Mouse (Mus musculus): ENCODE results near the gene Zc3h13.

Gene Zc3h13

DNA sequence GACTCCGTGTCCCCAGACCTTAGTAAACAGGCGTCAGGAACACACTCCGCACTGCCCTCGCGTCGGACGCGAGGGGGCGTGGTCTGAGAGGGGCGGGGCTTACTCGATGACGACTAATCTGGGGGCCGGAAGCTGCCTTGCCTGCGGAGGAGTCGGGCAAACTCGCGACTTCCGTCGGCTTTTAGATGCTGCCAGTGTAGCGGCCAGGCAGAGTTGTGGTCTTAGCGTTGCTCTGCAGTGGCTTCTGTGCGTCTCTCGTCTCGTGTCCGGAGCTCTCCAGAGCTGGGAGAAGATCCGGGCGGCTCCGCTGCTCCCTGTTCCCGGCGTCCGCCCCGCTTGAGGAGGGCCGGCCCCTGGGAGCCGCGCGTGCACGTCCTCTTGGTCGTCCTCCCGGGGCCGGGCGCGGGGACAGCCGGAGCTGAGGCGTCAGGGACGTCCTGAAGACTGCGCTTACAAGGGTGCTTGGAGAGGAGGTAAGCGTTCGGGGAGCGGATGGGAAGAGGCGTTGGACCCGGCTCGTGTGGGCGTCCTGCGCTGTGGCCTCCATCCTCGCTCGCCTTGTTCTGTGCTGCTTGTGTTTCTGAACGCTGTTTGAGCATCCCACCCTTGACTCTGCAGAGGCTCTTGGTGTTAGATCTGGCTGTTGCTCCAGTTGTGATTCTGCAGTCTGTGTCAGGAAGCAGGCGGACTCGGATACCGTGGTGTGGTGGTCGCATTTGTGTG, at the start of gene Zc3h13:
TSS of gene Zc3h13 (plus strand) at position 181 of the 723 bp plus-strand sequence.
- DNase-seq (ENCODE audit: low spot score in 2 of 2), result peak; percentile 92 to 94

DNA sequence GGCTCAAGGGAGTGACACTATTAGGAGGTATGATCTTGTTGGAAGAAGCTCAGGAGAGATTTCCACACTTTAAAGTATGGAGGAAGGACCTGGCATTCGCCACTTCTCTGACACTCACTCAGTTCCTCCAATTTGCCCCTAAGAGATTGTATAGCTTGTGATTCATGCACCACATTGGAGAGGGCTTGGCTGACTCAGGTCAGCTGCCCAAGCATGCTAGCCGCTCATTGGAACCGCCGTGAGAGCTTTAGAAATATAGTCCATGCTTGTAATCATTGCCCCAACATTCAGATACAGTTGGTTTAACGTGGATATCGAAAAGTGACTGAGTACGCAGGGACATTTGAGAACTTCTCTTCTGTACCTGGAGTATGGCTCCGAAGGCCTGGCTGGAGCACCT, 48.6 kb upstream of the Zc3h13 start:
- no peak for DNase-seq (ENCODE audit: low spot score in 2 of 2)

DNA sequence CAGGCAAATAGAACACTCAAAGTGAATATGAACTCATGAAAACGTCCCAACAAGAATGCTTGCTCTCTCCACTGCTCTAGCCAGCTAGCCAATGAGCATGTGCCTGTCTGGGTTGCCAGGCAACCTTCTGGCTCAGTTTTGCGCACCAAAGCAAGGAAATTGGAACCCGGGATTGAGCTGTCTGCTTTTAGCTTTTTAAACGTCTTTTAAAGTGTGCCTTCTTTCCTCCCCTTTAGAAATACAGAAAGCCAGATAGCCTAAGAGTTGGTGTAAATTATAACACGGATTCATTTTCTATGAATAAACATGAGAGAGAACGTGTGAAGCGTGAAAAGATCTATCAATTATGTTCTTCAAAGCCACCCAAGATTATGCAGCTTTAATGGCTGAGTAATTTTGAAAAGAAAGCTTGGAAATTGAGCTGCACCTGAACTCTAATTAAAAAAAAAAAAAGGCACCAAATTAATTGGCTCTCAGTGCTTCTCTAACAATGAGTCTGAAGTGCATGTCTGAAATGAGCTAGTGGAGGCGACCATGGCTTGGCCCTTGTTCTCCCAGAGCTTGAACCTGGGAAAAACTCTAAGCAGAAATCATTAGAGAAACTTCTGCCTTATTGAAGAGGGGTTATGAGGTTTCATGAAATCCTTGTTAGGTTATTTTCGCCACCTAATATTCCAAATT, 48.1 kb upstream of the Zc3h13 start:
- DNase-seq (ENCODE audit: low spot score in 2 of 2), result no peak

DNA sequence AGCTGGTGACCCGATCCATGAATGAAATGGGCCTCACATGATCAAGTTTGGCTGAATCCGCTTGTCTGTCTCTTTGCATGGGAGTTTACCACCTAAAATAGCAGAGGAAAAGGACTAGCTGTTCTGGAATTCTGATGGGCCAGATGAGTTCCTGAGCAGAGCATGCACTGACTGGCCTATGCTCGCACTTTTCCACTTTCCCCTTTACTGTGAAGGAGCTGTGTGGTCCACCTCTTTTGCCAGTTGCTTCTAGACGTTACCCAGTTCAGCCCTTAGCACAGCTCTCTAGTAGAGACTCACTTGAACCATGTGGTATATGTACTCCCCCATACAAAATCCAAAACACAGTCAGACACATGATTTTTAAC, 47.6 kb upstream of the Zc3h13 start:
- DNase-seq (ENCODE audit: low spot score in 2 of 2), result no peak

DNA sequence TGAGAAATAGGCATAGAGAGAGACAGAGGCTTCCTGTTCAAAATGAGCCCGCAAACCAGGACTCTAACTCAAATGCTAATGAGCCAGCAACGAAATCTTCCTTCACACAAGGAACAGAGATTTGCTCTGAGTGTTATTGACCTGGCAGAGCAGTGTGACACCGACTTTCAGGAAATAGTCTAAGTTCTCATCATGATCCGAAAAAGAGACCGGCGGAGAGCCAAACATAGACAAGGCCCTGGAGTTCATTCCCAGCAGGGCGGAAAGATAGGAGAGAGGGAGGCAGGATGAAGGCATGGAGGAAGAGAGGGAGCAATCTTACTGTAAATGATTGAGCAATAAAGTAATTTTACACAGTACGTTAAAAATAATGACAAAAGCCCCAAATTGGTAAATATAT, 47.1 kb upstream of the Zc3h13 start:
- no peak for DNase-seq (ENCODE audit: low spot score in 2 of 2)

DNA sequence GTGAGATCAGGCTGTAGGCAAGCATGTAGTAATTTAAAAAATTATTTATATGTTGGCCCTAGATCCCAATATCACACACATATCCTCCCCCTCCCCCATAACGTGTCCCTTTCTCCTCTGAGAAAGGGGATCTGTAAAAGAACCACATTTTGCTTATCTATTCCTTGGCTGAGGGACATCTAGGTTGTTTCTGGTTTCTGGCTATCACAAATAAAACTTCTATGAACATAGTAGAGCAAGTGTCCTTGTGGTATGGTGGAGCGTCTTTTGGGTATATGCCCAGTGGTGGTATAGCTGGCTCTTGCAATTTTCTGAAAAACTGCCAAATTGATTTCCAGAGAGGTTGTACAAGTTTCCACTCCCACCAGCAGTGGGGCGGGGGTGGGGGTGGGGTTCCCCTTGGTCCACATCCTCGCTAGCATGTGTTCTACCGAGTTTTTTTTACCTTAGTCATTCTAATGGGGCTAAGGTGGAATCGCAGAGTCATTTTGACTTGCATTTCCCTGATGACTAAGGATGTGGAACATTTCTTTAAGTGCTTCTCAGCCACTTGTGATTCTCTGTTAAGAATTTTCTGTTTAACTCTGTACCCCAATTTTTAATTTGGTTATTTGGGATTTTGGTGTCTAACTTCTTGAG, 46.0 kb upstream of the Zc3h13 start:
- no peak for DNase-seq (ENCODE audit: low spot score in 2 of 2)

DNA sequence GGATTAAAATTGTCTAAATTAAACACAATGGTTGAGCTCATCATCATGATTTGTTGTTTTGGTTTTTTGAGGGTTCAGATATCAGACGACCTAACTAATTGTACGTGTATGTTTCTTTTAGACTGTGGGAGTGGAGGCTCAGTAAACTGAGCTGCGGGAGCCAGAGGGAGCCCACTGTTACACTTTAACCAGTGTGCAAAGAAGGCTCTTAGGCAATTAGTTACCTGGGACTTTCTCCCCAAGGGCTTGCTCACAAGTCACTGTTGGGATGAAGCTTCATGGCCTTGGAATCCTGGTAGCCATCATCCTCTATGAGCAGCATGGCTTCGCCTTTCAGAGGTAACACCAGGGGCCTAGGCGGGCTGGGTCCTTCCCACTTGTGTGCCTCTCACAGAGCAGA, 42.1 kb upstream of the Zc3h13 start, which contains the start of gene Cpb2:
TSS of gene Cpb2 (plus strand) at position 201 of the 400 bp plus-strand sequence.
- DNase-seq (ENCODE audit: low spot score in 2 of 2), result no peak

DNA sequence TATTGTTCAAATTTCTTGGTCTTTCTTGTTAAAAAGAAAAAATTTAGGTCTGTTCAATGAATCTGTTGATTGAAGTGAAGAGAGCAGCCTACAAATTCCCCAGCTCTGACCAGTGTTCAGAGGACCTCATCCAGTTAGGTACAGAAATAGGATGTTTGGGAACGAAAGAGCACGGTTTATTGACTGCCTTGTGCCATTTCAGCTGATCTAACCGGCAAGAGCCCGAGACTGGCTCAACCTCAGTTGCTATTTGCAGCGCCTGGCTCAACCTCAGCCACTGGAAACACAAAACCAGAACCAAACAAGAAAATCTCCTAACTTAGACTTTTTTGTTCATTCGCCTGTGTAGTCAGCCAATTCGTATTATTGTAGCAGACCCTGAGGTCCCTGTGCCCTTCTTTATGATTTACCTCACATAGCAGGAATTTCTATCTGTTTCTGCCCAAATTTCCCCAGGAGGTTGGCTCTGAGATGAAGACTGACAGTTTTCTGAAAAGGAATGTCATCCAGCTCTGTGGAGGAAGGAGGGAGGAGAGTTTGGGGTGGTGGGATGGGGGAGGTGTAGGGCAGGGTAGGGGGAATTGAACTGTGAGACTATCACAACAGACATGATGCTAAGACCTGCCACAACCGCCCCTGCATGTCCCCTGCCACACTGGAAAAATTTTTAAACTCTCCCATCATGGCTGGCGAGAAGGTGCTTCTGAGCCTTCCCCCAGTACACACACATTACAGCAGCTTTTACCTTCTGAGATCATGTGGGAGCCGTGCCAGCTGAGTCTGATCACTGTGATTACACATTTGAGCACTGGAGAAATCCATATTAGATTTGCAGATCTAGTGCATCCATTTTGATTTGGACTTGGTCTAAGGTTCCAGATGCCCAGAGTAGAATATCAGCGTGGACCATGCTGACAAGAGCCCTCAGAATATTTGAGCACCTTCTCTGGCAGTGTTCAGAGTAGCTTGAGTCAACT, 37.9 kb upstream of the Zc3h13 start:
- DNase-seq (ENCODE audit: low spot score in 2 of 2), result no peak

DNA sequence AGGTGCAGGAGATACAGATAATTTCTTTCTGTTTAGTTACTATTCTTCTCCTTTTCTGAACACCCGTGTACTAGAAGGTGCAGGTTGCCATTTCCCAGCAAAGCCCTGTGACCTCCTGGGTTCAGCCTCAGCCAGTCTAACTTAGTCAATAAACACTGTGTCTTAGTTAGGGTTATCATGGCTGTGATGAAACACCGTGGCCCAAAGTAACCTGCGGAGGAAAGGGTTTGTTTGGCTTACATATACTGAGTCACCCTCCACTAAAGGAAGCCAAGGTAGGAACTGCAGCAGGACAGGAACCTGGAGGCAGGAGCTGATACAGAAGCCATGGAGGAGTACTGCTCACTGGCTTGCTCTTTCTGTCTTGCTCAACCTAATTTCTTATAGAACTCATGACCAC, 33.7 kb upstream of the Zc3h13 start:
- DNase-seq (ENCODE audit: low spot score in 2 of 2), result no peak

DNA sequence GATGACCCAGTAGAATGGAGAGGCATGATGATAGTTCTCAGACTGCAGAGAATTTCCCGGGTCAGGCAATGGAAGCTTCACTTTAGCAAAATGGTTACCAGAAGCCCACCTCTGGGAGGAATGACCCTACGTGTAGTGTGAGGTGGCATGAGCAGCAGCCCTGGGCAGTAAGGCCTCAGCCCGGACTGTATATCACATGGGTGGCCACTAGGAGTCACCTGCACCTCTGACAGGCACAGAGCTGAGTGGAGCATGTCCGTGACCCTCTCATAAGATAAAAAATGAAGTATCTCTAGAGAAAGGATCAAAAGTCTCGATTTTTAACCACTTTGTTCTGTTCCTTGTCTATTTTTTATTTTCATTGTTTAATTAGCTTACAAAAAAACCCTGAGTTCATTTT, 27.7 kb upstream of the Zc3h13 start:
- DNase-seq (ENCODE audit: low spot score in 2 of 2), result peak in 1 of 2 experiments; percentile 1

DNA sequence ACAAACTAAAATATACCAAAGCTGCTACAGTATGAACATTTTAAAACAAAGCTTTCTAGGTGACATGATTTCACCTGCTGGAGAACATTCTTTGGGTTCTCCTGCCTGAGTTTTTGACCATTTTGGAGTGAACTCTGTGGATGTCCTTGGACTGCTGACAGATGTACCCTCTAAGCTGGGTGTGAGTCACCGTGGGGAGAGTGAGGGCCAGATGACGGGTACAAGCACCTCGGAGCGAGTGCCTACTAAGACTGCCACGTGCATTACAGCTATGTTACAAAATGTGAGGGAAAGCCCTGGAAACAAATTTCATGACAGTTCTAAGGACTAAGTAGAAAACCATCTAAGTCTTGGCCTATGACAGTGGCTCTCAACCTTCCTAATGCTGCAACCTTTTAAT, 14.6 kb upstream of the Zc3h13 start:
- DNase-seq (ENCODE audit: low spot score in 2 of 2), result no peak

DNA sequence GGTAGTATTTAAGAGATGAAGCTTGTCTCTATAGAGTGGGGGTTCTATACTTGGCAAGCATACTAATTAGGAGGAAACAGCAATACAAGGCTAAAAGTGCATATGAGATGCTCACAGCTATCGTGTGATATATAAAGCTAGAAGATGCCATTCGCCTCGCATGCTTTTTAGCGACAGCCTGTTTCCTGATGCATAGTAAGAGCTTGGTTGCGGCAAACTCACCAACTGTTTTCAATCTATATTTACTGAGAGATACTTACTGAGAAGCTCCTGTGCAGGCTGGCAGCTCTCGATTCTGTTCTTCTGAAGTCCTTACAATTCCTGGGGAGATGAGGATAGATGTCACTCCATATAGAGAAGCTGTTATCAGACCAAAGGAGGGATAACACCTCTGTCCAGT, 4.5 kb upstream of the Zc3h13 start:
- DNase-seq (ENCODE audit: low spot score in 2 of 2), result no peak

DNA sequence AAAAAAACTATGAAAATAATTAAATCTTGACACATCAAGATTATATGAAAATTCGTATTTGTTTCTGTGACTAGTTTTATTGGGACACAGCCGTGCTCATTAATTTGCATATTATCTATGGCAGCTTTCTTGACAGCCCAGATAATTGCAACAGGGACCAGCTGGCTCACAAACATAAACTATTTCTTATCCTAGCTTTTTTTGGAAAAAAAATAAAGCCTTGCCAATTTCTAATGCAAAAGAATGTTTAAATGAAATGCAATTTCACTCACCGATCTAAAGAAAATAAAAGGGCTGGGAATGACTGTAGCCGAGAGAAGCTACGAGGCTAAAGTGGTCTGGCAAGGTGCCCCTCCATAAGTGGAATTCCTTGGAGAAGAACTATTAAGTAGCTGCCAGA, 3.8 kb upstream of the Zc3h13 start:
- no peak for DNase-seq (ENCODE audit: low spot score in 2 of 2)

DNA sequence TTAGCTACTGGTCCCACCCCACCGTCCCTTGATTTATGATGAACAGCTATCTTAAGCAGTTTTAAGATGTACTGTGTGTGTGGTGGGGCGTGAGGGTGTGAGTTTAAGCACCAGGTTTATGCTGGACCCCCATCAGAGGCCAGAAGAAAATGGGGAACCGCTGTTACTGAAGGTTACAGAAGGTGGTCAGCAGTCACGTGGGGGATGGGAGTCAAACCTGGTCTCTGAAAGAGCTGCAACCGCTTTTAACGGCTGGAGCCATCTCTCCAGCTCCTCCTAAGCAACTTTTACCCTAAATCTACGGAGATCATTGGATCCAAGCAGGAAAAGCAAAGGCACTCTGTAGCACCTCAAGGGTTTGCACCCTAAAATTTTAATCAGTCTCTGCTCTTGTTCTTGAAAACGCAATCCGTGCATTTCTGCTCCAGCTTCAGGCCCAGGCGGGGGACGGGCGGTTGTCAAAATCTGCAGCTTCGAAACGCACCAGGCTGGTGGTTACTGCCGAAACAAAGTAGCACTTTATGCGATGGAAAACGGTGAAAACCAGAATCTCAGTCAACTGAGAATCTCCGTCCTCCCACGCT, 472 bp upstream of the Zc3h13 start:
- peak in 1 of 2 experiments; percentile 8 for DNase-seq (ENCODE audit: low spot score in 2 of 2)

DNA sequence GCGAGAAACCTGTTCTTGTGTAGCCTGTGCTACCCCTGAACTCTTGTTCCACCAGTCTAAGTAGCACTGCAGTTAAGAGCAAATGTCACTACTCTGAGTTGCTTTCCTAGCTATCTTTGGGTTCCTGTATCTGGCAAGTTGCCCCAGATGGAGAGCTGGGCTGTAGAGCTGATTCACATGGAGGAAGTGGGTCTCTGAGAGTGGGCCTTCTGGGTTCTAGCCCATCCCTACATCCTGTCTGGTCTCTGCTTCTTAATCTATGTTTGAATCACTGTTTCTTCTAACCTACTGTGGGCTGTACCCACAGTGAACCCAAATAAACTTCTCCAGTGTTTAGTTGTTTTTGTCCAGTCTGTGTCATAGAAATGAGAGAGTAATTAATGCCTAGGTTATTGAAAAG, 16.9 kb downstream of the Zc3h13 start:
- no peak for DNase-seq (ENCODE audit: low spot score in 2 of 2)

DNA sequence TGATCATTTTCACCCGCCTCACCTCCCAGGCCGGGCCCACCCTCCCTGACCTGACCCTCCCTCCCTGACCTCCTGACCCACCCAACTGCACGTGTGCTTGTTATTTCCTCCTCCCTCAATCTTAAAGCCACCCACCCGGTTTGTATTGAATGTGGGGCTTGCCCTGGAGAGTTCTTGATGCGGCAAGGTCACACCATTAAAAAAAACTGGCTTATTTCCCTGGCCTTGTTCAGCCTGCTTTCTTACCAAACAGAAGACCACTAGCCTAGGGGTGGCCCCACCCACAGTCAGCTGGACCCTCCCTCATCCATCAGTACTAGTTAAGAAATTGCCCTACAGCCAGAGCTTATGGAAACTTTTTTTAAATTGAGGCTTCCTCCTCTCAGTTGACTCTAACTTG, 19.6 kb downstream of the Zc3h13 start:
- no peak for DNase-seq (ENCODE audit: low spot score in 2 of 2)

DNA sequence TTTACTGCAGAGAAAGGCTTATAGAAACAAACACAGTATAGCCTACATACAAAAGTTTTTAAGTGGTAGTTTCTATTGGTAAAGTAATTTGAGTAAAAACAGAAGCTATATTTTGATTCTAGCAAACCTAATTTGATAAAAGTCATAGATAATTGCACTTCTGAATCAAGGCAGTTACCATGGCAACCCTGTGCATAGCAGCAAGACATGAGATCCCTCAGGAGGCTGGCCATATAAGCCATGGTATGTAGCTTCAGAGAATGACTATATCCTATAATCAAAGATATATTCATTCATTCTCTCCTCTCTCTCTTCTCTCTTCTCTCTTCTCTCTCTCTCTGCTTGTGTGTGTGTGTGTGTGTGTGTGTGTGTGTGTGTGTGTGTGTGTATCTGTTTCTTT, 23.7 kb downstream of the Zc3h13 start:
- no peak for DNase-seq (ENCODE audit: low spot score in 2 of 2)

DNA sequence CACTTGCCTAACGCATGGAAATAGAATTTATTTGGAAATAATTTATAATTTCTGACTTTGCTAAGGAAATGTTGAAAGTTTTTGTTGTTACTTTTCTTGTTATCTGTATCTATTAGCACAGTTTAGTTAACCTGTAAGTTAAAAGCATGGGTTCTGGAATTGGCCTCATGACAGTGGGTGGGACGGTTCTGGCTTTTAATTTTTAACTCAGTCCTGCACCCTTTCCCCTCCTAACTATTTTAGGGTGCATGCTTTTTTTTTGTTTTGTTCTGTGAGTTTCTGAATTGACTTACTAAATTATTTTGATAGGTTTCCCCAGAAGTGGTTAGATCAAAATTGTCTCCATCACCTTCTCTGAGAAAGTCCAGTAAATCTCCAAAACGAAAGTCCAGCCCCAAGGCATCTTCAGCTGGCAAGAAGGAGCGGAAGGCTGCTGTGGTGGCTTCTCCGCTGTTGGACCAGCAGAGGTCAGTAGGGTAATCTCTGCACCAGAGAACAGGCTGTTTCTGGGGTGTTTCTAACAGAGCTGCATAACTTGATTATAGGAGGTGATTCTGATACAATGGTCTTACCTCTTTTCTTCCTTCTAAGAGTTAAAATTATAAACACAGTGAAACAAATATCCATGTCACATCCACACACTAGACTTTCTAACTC, 25.3 kb downstream of the Zc3h13 start:
- DNase-seq (ENCODE audit: low spot score in 2 of 2), result no peak

DNA sequence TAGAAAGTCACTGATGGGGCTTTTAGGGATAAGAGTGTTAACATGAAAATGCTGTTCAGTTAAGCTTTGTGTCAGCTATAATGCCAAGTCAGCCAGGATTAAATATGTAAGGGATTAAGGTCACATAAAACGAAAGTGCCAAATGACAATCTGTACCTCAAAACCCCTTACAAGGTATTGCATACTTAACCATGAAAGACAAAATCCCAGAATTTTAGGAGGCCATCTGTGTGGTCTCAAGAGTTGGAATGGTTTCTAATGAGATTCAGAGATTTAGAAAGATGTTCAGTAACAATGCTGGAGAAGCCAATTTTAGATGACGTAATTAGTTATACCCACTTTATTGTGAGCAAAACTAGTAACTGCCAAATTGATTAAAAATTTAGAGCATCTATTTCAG, 30.3 kb downstream of the Zc3h13 start:
- no peak for DNase-seq (ENCODE audit: low spot score in 2 of 2)

DNA sequence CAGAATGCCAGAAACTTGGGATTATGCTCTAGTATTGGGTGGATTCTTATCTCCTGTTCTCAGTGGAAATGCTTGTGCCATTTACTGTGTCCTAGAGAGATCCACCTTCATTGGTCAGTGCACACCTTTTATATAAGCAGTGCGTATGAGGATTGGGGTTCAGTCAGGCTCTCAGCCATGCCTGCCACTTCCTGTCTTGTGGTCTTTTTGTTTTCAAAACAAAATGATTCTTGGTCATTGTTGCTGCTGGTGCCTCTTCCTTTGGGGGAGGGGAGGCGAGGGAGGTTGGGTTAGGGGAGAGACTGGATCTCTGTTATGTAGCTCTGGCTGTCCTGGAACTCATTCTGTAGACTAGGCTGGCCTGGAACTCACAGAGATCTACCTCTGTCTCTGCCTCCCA, 34.6 kb downstream of the Zc3h13 start:
- peak in 1 of 2 experiments; percentile 17 for DNase-seq (ENCODE audit: low spot score in 2 of 2)

DNA sequence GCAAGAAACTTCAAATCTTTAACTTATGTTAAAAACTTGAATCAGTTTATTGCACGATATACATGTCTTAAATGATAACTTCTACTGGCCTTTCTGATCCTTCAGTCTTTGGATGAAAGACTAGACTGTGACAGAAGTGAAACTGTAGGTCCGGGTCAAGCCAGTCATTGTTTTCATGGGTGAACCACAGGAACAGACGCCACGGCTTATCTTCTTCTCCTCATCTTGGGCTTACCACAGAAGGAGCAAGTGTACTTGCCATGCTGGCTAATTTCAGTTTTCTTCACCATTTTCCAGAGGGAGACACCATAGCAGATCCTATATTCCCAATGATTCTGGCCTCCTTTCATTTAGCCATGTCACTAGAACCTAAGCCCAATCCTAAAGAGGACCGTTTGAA, 36.1 kb downstream of the Zc3h13 start:
- DNase-seq (ENCODE audit: low spot score in 2 of 2), result no peak

Measured in spleen, postnatal 36 days (tissue).